In the genomic region with DNA sequence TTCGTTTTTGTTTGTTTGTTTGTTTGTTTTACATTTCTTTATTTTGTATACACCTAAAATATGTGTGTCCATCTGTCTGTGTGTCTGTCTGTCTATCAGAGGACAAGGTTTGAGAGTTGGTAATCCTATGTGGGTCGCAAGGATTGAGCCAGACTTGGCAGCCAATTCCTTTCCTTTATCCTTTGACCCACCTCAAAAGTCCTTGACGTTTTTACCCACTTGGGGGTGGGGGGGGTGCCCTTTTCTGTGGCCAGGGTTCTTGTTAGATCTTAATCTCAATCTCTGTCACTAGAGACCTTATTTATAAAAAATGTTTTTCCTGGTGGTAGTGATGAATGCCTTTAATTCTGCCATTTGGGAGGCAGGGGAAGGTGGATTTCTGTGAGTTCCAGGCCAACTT, we compare ENCODE assay signal across 13 mouse cellular contexts. TPM values are rescaled to one million over a fixed set of nuclear protein-coding genes. Genes with fewer than 3 reads are reported as not detected.
DNase-seq lines count a peak whose midpoint lies in the region; ATAC-seq and TF ChIP-seq lines count a peak whose summit lies in the region.
"Had no signal": no experiment of that assay in that cellular context is flagged by ENCODE, and none has a peak within 500 bp of the region (broad histone marks: within the 10 kb centered on the region; RNA-seq: fewer than 3 reads in every experiment).

No protein-coding gene starts in this region.

- H3K9me3 ChIP-seq in hindbrain, embryonic 10.5 days: no peaks in the 10 kb centered on the region
- H3K9me3 ChIP-seq in hindbrain, embryonic 11.5 days (ENCODE audit: control insufficient read depth, low read length): no peaks in the 10 kb centered on the region
- H3K9me3 ChIP-seq in forebrain, embryonic 13.5 days (replicated peaks): no peaks in the 10 kb centered on the region
- H3K9me3 ChIP-seq in limb, embryonic 14.5 days (ENCODE audit: control insufficient read depth, low read length): no peaks in the 10 kb centered on the region
- H3K9me3 ChIP-seq: heart, embryonic 10.5 days; liver, embryonic 13.5 days had no signal

- no peak overlapping the region for H3K27ac ChIP-seq in hindbrain, embryonic 10.5 days
- no peak overlapping the region for H3K27ac ChIP-seq in hindbrain, embryonic 11.5 days (ENCODE audit: low read depth, low read length)
- H3K27ac ChIP-seq in forebrain, embryonic 13.5 days: no peak overlapping the region
- H3K27ac ChIP-seq in limb, embryonic 14.5 days (replicated peaks; ENCODE audit: low read depth, low read length): no peak overlapping the region
- H3K27ac ChIP-seq: liver, embryonic 13.5 days had no signal

- H3K9ac ChIP-seq in hindbrain, embryonic 11.5 days (ENCODE audit: low read depth, low read length): no peak overlapping the region
- H3K9ac ChIP-seq in forebrain, embryonic 13.5 days: no peak overlapping the region
- H3K9ac ChIP-seq in limb, embryonic 14.5 days (ENCODE audit: low read depth, low read length, severe bottlenecking): no peak overlapping the region
- H3K9ac ChIP-seq: liver, embryonic 13.5 days had no signal

- no peaks in the 10 kb centered on the region for H3K36me3 ChIP-seq in hindbrain, embryonic 10.5 days
- H3K36me3 ChIP-seq in hindbrain, embryonic 11.5 days (ENCODE audit: control insufficient read depth, insufficient read depth, low read length): no peaks in the 10 kb centered on the region
- H3K36me3 ChIP-seq in forebrain, embryonic 13.5 days (ENCODE audit: poor library complexity, severe bottlenecking): no peaks in the 10 kb centered on the region
- no peaks in the 10 kb centered on the region for H3K36me3 ChIP-seq in limb, embryonic 14.5 days (ENCODE audit: control insufficient read depth, insufficient read depth, low read length)
- H3K36me3 ChIP-seq: heart, embryonic 10.5 days; liver, embryonic 13.5 days had no signal

- H3K4me3 ChIP-seq in hindbrain, embryonic 10.5 days: 0 out of 2 replicates have a peak overlapping the region, but pooled peaks have one; percentile 89
- H3K4me3 ChIP-seq in hindbrain, embryonic 11.5 days (ENCODE audit: low read depth, low read length): no peak overlapping the region
- peak overlapping the region; percentile 81; the same call in 1 of the 2 replicates for H3K4me3 ChIP-seq in forebrain, embryonic 13.5 days
- H3K4me3 ChIP-seq in limb, embryonic 14.5 days (replicated peaks; ENCODE audit: low read length): no peak overlapping the region

- H3K4me2 ChIP-seq in hindbrain, embryonic 11.5 days (replicated peaks; ENCODE audit: low read depth, low read length): no peak overlapping the region
- peak overlapping the region; percentile 60 for H3K4me2 ChIP-seq in forebrain, embryonic 13.5 days
- 0 out of 2 replicates have a peak overlapping the region, but pooled peaks have one; percentile 62 for H3K4me2 ChIP-seq in limb, embryonic 14.5 days (replicated peaks; ENCODE audit: low read depth, low read length, severe bottlenecking)

- no peak for ATAC-seq in hindbrain, embryonic 11.5 days (ENCODE audit: low FRiP score)
- ATAC-seq in forebrain, embryonic 13.5 days: no peak
- no peak for ATAC-seq in limb, embryonic 14.5 days (ENCODE audit: low FRiP score, low read depth)

- 37% methylated on average over 3 of the region's 3 CpGs for WGBS in hindbrain, embryonic 10.5 days
- 35% methylated on average over 3 of the region's 3 CpGs for WGBS in hindbrain, embryonic 11.5 days
- 40% methylated on average over 3 of the region's 3 CpGs for WGBS in forebrain, embryonic 13.5 days
- whole genome bisulfite sequencing in limb, embryonic 14.5 days: 37% methylated on average over 3 of the region's 3 CpGs

- DNase-seq in hindbrain, embryonic 10.5 days (ENCODE audit: low spot score): no peak
- DNase-seq in hindbrain, embryonic 11.5 days (ENCODE audit: low spot score): no peak
- peak; percentile 30 to 34 for DNase-seq in cerebellum, postnatal 10 days
- no peak for DNase-seq in limb, embryonic 14.5 days (ENCODE audit: low spot score)
- no peak for DNase-seq in liver
- DNase-seq in retina, embryonic 14.5 days (ENCODE audit: low spot score): no peak
- DNase-seq: adrenal gland, adult 2 months; kidney, postnatal 4 days; liver, embryonic 13.5 days; lung, postnatal 4 days; right cerebral cortex, adult 18-20 months had no signal

- H3K27me3 ChIP-seq in hindbrain, embryonic 10.5 days (ENCODE audit: insufficient read depth, poor library complexity, severe bottlenecking): no peaks in the 10 kb centered on the region
- no peaks in the 10 kb centered on the region for H3K27me3 ChIP-seq in hindbrain, embryonic 11.5 days (ENCODE audit: control insufficient read depth, insufficient read depth, low read length)
- H3K27me3 ChIP-seq in forebrain, embryonic 13.5 days: no peaks in the 10 kb centered on the region
- no peaks in the 10 kb centered on the region for H3K27me3 ChIP-seq in limb, embryonic 14.5 days (ENCODE audit: control insufficient read depth, insufficient read depth, low read length)

- H3K4me1 ChIP-seq in hindbrain, embryonic 10.5 days (replicated peaks): peaks cover 29% of the 10 kb centered on the region
- no peaks in the 10 kb centered on the region for H3K4me1 ChIP-seq in hindbrain, embryonic 11.5 days (replicated peaks; ENCODE audit: control insufficient read depth, insufficient read depth, low read length)
- peaks cover 17% of the 10 kb centered on the region for H3K4me1 ChIP-seq in forebrain, embryonic 13.5 days
- peaks cover 14% of the 10 kb centered on the region for H3K4me1 ChIP-seq in limb, embryonic 14.5 days (ENCODE audit: control insufficient read depth, insufficient read depth, low read length)

- TF ChIP-seq POLR2A in limb, embryonic 14.5 days (IDR thresholded peaks at IDR 0.05; ENCODE audit: borderline replicate concordance, extremely low read depth, insufficient read depth, insufficient read length): no peak

RNA-seq across cellular contexts. Expression of gene Ptpn4, which starts 0.8 kb away (rescaled TPM):
- polyA plus RNA-seq in hindbrain, embryonic 10.5 days (2016; fragmentation: Nextera tagmentation; extraction: Ambion mirVana): 6.7 and 7.3 TPM in 2 replicates
- polyA plus RNA-seq in hindbrain, embryonic 11.5 days (2014; fragmentation: Nextera tagmentation; extraction: Ambion mirVana): 16.4 and 18.9 TPM in 2 replicates
- polyA plus RNA-seq in forebrain, embryonic 13.5 days (2015; fragmentation: Nextera tagmentation; extraction: Ambion mirVana): 10.9 and 11.0 TPM in 2 replicates
- polyA plus RNA-seq in limb, embryonic 14.5 days (2012; rRNA removed): 4.2 and 4.3 TPM in 2 replicates
- 7.4 and 7.5 TPM in 2 replicates for polyA plus RNA-seq in limb, embryonic 14.5 days (2014; fragmentation: Nextera tagmentation; extraction: Ambion mirVana)

Comparison
In these comparisons a context has a peak if more than half of its experiments do, and no peak if none do; other contexts are left out.
1. H3K4me3 ChIP-seq: peak in hindbrain, embryonic 10.5 days (single experiment) and forebrain, embryonic 13.5 days (single experiment); none in hindbrain, embryonic 11.5 days (single experiment) and limb, embryonic 14.5 days (single experiment).
2. DNase-seq: peak in cerebellum, postnatal 10 days (2 of 2); none in hindbrain, embryonic 10.5 days (single experiment), hindbrain, embryonic 11.5 days (single experiment), limb, embryonic 14.5 days (single experiment), liver (single experiment) and retina, embryonic 14.5 days (single experiment).